14 mouse cellular contexts compared by ENCODE assay signal in the genomic region with DNA sequence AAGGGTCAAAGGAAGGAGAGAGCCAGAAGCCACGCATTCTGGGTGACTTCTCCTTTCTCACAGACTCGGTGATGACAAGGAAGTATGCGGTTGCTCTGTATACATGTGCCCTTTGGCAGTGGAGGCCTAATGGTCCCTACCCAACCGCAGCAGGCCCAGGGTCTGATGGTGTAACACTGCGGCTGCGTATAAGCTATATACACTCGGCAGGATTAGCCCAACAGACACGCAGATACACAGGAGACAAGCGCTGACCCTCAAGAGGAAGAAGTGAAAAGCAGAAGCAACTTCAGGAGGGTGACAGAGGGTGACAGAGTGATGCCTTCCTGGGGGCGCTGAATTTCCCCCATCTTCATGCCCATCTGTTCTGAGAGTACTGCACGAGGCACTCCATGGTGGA. TPM values are rescaled to one million over a fixed set of nuclear protein-coding genes. Genes with fewer than 3 reads are reported as not detected.
A peak's percentile ranks its signal among the peaks of the same experiment; 100 is the strongest.
DNase-seq lines count a peak whose midpoint lies in the region; ATAC-seq and TF ChIP-seq lines count a peak whose summit lies in the region.
"Had no signal": no experiment of that assay in that cellular context is flagged by ENCODE, and none has a peak within 500 bp of the region (broad histone marks: within the 10 kb centered on the region; RNA-seq: fewer than 3 reads in every experiment).

No protein-coding gene starts in this region.

- no peak for TF ChIP-seq CTCF in lung, postnatal 0 days (IDR thresholded peaks at IDR 0.05)
- TF ChIP-seq CTCF in liver, postnatal 0 days (IDR thresholded peaks at IDR 0.05; ENCODE audit: low read depth), result no peak
- TF ChIP-seq CTCF in gastrocnemius, adult 2 months (IDR thresholded peaks at IDR 0.05), result no peak

- no peaks in the 10 kb centered on the region for H3K4me1 ChIP-seq in lung, postnatal 0 days (ENCODE audit: insufficient read depth, low read depth, low read length)
- peaks cover 15% of the 10 kb centered on the region for H3K4me1 ChIP-seq in brown adipose tissue, adult 24 weeks (ENCODE audit: control insufficient read depth, insufficient read depth, insufficient read length, low read length)
- peaks cover 25% of the 10 kb centered on the region for H3K4me1 ChIP-seq in liver, postnatal 0 days (ENCODE audit: insufficient read depth)
- H3K4me1 ChIP-seq: limb, embryonic 12.5 days had no signal

- no peaks in the 10 kb centered on the region for H3K27me3 ChIP-seq in lung, postnatal 0 days (replicated peaks; ENCODE audit: insufficient read depth, low read length)
- no peaks in the 10 kb centered on the region for H3K27me3 ChIP-seq in liver, postnatal 0 days (ENCODE audit: insufficient read depth, low read length)
- H3K27me3 ChIP-seq: heart, embryonic 15.5 days had no signal

- H3K4me3 ChIP-seq in lung, postnatal 0 days (ENCODE audit: low read depth, low read length), result no peak overlapping the region
- H3K4me3 ChIP-seq in brown adipose tissue, adult 24 weeks (ENCODE audit: insufficient read depth, low read depth, low read length), result no peak overlapping the region
- no peak overlapping the region for H3K4me3 ChIP-seq in liver, postnatal 0 days (ENCODE audit: low read depth, low read length)
- no peak overlapping the region for H3K4me3 ChIP-seq in gastrocnemius, adult 2 months
- H3K4me3 ChIP-seq: heart, embryonic 15.5 days; limb, embryonic 12.5 days had no signal

- 79% methylated on average over 11 of the region's 11 CpGs for WGBS in lung, postnatal 0 days
- 29% methylated on average over 11 of the region's 11 CpGs for WGBS in liver, postnatal 0 days (ENCODE audit: insufficient replicate concordance)

- no peaks in the 10 kb centered on the region for H3K36me3 ChIP-seq in lung, postnatal 0 days (ENCODE audit: insufficient read depth, low read length)
- no peaks in the 10 kb centered on the region for H3K36me3 ChIP-seq in liver, postnatal 0 days (replicated peaks; ENCODE audit: insufficient read depth, low read length)
- H3K36me3 ChIP-seq: G1E; heart, embryonic 15.5 days; limb, embryonic 12.5 days had no signal

- TF ChIP-seq EP300 in lung, postnatal 0 days (IDR thresholded peaks at IDR 0.05), result no peak
- no peak for TF ChIP-seq EP300 in liver, postnatal 0 days (IDR thresholded peaks at IDR 0.05; ENCODE audit: low read depth)

- ATAC-seq in lung, postnatal 0 days, result no peak; the same call in 1 of the 2 replicates
- peak; percentile 70 for ATAC-seq in liver, postnatal 0 days

- H3K27ac ChIP-seq in lung, postnatal 0 days (ENCODE audit: low read length), result no peak overlapping the region
- H3K27ac ChIP-seq in brown adipose tissue, adult 24 weeks (replicated peaks; ENCODE audit: low read depth, low read length), result peak overlapping the region; percentile 30; the same call in 1 of the 2 replicates
- peak overlapping the region; percentile 48 for H3K27ac ChIP-seq in liver, postnatal 0 days (ENCODE audit: low read depth)
- H3K27ac ChIP-seq in gastrocnemius, adult 2 months, result no peak overlapping the region
- H3K27ac ChIP-seq: heart, embryonic 15.5 days; limb, embryonic 12.5 days had no signal

- peak; percentile 30 for DNase-seq in lung, postnatal 0 days (ENCODE audit: low spot score)
- no peak for DNase-seq in lung, postnatal 10 days
- DNase-seq in liver, postnatal 0 days, result peak; percentile 55
- peak; percentile 24 to 37 for DNase-seq in spleen, postnatal 14 days (ENCODE audit: low spot score in 2 of 2)
- DNase-seq in adrenal gland, postnatal 4 days (ENCODE audit: low spot score in 2 of 2), result no peak
- no peak for DNase-seq in gastrocnemius, adult 2 months
- DNase-seq: cerebellum, adult 9-10 months had no signal

- no peak overlapping the region for H3K9ac ChIP-seq in lung, postnatal 0 days (replicated peaks; ENCODE audit: low read depth)
- H3K9ac ChIP-seq in liver, postnatal 0 days (replicated peaks), result no peak overlapping the region
- H3K9ac ChIP-seq: heart, embryonic 15.5 days; limb, embryonic 12.5 days had no signal

- intact Hi-C loops in gastrocnemius, adult 2 months (cut with DNase I), result loop anchor here (2.0 to 10.0 kb wide), 2 partner anchors 115 to 231 kb away; partner anchors contain the start of genes Abhd12 and Gins1

- H3K9me3 ChIP-seq in lung, postnatal 0 days (ENCODE audit: low read length), result no peaks in the 10 kb centered on the region
- no peaks in the 10 kb centered on the region for H3K9me3 ChIP-seq in liver, postnatal 0 days (ENCODE audit: low read length)
- H3K9me3 ChIP-seq: G1E; heart, embryonic 15.5 days; limb, embryonic 12.5 days had no signal

- H3K4me2 ChIP-seq in lung, postnatal 0 days (replicated peaks; ENCODE audit: low read depth, low read length), result no peak overlapping the region
- H3K4me2 ChIP-seq in liver, postnatal 0 days (ENCODE audit: low read depth, low read length), result no peak overlapping the region
- H3K4me2 ChIP-seq: heart, embryonic 15.5 days; limb, embryonic 12.5 days had no signal

RNA-seq across cellular contexts. Expression of gene Acss1, which starts 5.6 kb away (rescaled TPM):
- polyA plus RNA-seq in lung, postnatal 0 days (2015; fragmentation: Nextera tagmentation; extraction: Ambion mirVana), result 12.9 and 13.4 TPM in 2 replicates
- polyA plus RNA-seq in brown adipose tissue, adult 24 weeks (2012; ENCODE audit: insufficient read depth, insufficient read length, missing spikeins), result 95.0 and 102 TPM in 2 replicates
- polyA plus RNA-seq in liver, postnatal 0 days (2015; fragmentation: Nextera tagmentation; extraction: Ambion mirVana), result 15.7 and 16.7 TPM in 2 replicates
- 10 to 100 TPM; 10.8 to 17.1 TPM for total RNA-seq in adrenal gland, postnatal 4 days (2021)
- total RNA-seq in gastrocnemius, adult 2 months (2021), result 10 to 100 TPM; 12.9 to 38.7 TPM

RNA-seq across cellular contexts. Expression of gene Vsx1, which starts 15.2 kb away (rescaled TPM):
- not detected in 2 replicates for polyA plus RNA-seq in lung, postnatal 0 days (2015; fragmentation: Nextera tagmentation; extraction: Ambion mirVana)
- not detected in 2 replicates for polyA plus RNA-seq in brown adipose tissue, adult 24 weeks (2012; ENCODE audit: insufficient read depth, insufficient read length, missing spikeins)
- not detected in 2 replicates for polyA plus RNA-seq in liver, postnatal 0 days (2015; fragmentation: Nextera tagmentation; extraction: Ambion mirVana)
- not detected for total RNA-seq in adrenal gland, postnatal 4 days (2021)
- not detected for total RNA-seq in gastrocnemius, adult 2 months (2021)
- total RNA-seq: adrenal gland, adult 18-20 months had no signal
- polyA plus RNA-seq: embryonic facial prominence, embryonic 14.5 days; G1E; heart, embryonic 15.5 days; large intestine, adult 2 months; limb, embryonic 12.5 days had no signal

Comparison
In these comparisons a context has a peak if more than half of its experiments do, and no peak if none do; other contexts are left out.
1. DNase-seq: peak in lung, postnatal 0 days (single experiment), liver, postnatal 0 days (single experiment) and spleen, postnatal 14 days (2 of 2); none in lung, postnatal 10 days (single experiment), adrenal gland, postnatal 4 days (0 of 2) and gastrocnemius, adult 2 months (single experiment).
2. H3K27ac ChIP-seq: peak in brown adipose tissue, adult 24 weeks (single experiment) and liver, postnatal 0 days (single experiment); none in lung, postnatal 0 days (single experiment) and gastrocnemius, adult 2 months (single experiment).